Mouse (Mus musculus) intestine, embryonic 15.5 days (tissue): ENCODE measurements around the gene Papolb. TPM values are rescaled to one million over a fixed set of nuclear protein-coding genes. Genes with fewer than 3 reads are reported as not detected.

Experiments used
- ATAC-seq: fragments of 200-750 bp; cut with Nextera tagmentation; 2 replicates; pipeline ENCODE4 v1.8.0; 2017; ENCODE audit warnings: moderate TSS enrichment, moderate library complexity
- H3K27ac ChIP-seq: fragments of 300-500 bp; sonication (generic); 2 replicates; pipeline ENCODE4 v1.5.1; 2015; ENCODE audit warnings: mild to moderate bottlenecking, inconsistent platforms
- H3K27me3 ChIP-seq: fragments of 300-500 bp; sonication (generic); replicated peaks from 2 replicates; pipeline ENCODE4 v1.6.1; 2015; ENCODE audit warnings: inconsistent platforms
- H3K36me3 ChIP-seq: fragments of 300-500 bp; sonication (generic); 2 replicates; pipeline ENCODE4 v1.6.1; 2015; ENCODE audit warnings: inconsistent platforms
- H3K4me1 ChIP-seq: fragments of 300-500 bp; sonication (generic); replicated peaks from 2 replicates; pipeline ENCODE4 v1.6.1; 2015; ENCODE audit warnings: inconsistent platforms
- H3K4me2 ChIP-seq: fragments of 300-500 bp; sonication (generic); replicated peaks from 2 replicates; pipeline ENCODE4 v1.6.1; 2015; ENCODE audit warnings: mild to moderate bottlenecking, inconsistent platforms
- H3K4me3 ChIP-seq: fragments of 300-500 bp; sonication (generic); replicated peaks from 2 replicates; pipeline ENCODE4 v1.5.1; 2015; ENCODE audit warnings: inconsistent platforms
- H3K9ac ChIP-seq: fragments of 300-500 bp; sonication (generic); 2 replicates; pipeline ENCODE4 v1.6.1; 2015; ENCODE audit warnings: inconsistent platforms
- H3K9me3 ChIP-seq: fragments of 300-500 bp; sonication (generic); 2 replicates; pipeline ENCODE4 v1.6.1; 2016; ENCODE audit warnings: inconsistent platforms
- WGBS: fragments of 180-500 bp; shearing (Covaris S2); methylation state at CpG from one replicate; pipeline ENCODE4 v1.1.7; 2015; 5-methylcytosine and 5-hydroxymethylcytosine counted together
- polyA plus RNA-seq: library from polyadenylated mRNA; unstranded; fragments of >200 nt; fragmentation: Nextera tagmentation; extraction: Ambion mirVana; gene quantifications from 2 replicates; pipeline ENCODE4 v1.2.1, GENCODE M21; 2015

Gene Papolb
- 0.05 and 0.08 TPM in 2 replicates for polyA plus RNA-seq

DNA sequence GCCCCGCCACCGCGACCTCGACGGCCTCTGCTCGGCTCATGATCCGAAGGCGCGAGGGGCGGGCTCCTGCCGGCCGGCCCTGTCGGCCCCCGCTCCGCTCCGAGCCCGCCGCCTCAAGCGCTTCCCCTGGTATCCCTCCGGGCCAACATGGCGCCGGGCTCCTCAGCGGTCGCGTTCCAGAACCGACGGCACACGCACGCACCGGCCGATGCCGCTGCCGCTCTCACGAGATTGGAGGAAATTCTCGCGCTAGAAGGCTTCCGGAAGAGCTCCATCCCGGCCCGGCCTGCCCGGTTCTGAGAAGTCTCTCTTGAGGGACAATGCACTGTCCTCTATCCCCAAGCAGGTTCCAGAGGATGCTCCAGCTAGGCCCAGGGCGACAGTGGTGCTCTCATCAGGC is at the start of gene Papolb:
Gene Papolb, minus strand, starts transcription at position 162 of the 400 bp plus-strand sequence.
- Histone ChIP-seq H3K4me1 (peaks cover 5% of the 10 kb centered on the region; the same call in 1 of the 2 replicates), H3K4me2 (peak within 1 kb of the TSS; percentile 36; the same call in 1 of the 2 replicates), H3K27me3 (0 out of 2 replicates have a peak, but pooled peaks cover 5% of the 10 kb centered on the region), H3K9me3 (no peaks in the 10 kb centered on the region), H3K4me3 (no peak within 1 kb of the TSS), H3K36me3 (no peaks in the 10 kb centered on the region), H3K9ac (no peak within 1 kb of the TSS), H3K27ac (no peak within 1 kb of the TSS)
- no peak for ATAC-seq
- 46% methylated on average over 36 of the region's 41 CpGs for WGBS

DNA sequence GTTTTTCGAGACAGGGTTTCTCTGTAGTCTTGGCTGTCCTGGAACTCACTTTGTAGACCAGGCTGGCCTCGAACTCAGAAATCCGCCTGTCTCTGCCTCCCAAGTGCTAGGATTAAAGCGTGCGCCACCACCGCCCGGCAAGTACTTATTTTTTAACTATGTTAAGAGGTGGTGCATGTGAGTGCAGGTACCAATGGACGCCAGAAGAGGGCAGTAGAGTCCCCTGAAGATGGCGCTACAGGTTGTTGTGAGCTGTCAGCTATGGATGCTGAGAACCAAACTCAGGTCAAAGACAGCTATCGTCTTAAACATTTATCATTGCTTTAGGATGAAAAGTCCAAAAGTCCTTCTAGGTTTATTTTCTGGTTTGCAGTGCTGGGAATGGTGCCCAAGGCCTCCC is 48.3 kb upstream of the Papolb start:
- no peak for ATAC-seq
- 88% methylated on average over 10 of the region's 10 CpGs for WGBS
- no peak overlapping the region for H3K4me2 ChIP-seq
- no peaks in the 10 kb centered on the region for H3K36me3 ChIP-seq
- no peaks in the 10 kb centered on the region for H3K4me1 ChIP-seq
- H3K27me3 ChIP-seq: no peaks in the 10 kb centered on the region
- no peak overlapping the region for H3K4me3 ChIP-seq
- no peak overlapping the region for H3K27ac ChIP-seq
- no peaks in the 10 kb centered on the region for H3K9me3 ChIP-seq
- H3K9ac ChIP-seq: no peak overlapping the region

DNA sequence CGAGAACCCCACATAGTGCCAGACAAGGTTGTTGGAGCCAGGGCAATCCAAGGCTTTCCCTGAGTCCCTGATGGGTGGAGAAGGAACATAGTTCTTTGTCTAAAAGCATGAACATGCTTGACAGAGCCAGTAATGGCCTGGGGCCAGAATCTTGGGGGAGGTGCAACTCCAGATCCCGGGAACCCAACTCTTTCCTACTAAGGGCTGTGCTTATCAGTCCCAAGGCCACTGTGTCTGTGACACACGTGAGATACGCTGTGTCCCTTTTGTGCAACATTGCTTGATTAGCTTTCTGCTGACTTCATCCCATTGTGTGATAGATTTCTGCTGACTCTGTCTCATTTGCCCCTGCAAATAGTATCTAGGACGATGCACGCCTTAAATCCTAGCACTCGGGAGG is 47.0 kb upstream of the Papolb start:
- Histone ChIP-seq H3K27ac (no peak overlapping the region), H3K4me1 (no peaks in the 10 kb centered on the region), H3K4me2 (no peak overlapping the region), H3K9ac (no peak overlapping the region), H3K36me3 (no peaks in the 10 kb centered on the region), H3K9me3 (no peaks in the 10 kb centered on the region), H3K4me3 (no peak overlapping the region), H3K27me3 (no peaks in the 10 kb centered on the region)
- peak; percentile 45; the same call in 1 of the 2 replicates for ATAC-seq
- 77% methylated on average over 7 of the region's 7 CpGs for WGBS

DNA sequence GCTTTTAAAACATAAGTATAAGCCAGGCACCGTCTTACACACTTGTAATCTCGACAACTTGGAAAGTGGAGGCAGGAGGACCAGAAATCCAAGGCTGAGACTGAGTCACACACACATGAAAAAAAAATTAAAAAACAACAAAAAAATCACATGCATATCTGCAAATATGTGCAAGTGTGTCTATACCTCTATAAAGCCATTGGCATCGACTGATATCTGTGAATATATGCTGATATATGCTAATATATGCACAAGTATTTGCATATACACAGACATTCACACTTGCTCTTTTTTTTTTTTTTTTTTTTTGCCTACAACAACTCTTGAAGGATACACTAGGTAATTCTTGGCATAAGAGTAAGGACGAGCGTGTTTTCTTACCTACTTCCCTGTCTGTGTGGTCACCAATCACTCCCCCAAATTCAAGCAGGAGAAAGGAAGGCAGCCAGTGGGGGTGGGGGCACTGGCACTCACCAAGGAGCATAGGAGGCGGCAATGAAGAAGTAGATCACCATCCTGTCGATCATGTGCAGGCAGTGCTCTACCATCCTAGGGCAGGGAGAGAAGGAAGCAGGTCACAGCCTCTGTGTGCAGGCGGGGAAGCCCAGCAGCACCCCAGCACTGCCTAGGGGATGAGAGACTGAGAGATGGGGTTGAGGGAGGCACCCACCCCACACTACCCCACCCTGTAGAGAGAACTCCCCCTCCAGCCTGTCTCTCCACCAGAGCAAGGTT is 44.6 kb upstream of the Papolb start:
- no peak overlapping the region for H3K4me3 ChIP-seq
- no peaks in the 10 kb centered on the region for H3K4me1 ChIP-seq
- no peak overlapping the region for H3K4me2 ChIP-seq
- no peaks in the 10 kb centered on the region for H3K36me3 ChIP-seq
- no peak overlapping the region for H3K27ac ChIP-seq
- no peaks in the 10 kb centered on the region for H3K27me3 ChIP-seq
- 82% methylated on average over 8 of the region's 8 CpGs for WGBS
- no peak overlapping the region for H3K9ac ChIP-seq
- ATAC-seq: no peak
- H3K9me3 ChIP-seq: no peaks in the 10 kb centered on the region

DNA sequence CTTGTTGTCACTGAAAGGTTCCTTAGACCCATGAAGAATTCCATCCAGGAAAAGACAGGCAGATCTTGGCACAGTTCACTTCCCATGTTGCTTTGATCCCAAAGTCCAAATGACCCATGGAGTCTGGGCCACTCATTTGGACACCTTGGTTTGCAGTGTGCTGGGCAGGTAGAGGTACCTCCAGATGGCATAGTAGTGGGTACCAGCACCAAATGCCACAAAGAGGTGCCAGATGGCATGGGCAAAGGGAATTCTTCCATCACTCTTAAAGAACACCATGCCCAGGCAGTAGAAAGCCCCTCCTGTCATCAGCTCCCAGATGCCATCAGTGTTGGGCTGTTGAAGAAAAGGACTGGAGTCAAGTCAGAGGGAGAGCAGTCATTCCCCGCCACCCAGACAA is 34.7 kb upstream of the Papolb start:
- Histone ChIP-seq H3K27ac (no peak overlapping the region), H3K4me3 (no peak overlapping the region), H3K9me3 (no peaks in the 10 kb centered on the region), H3K4me1 (no peaks in the 10 kb centered on the region), H3K36me3 (no peaks in the 10 kb centered on the region), H3K4me2 (no peak overlapping the region), H3K9ac (no peak overlapping the region), H3K27me3 (no peaks in the 10 kb centered on the region)
- no peak for ATAC-seq
- 93% methylated on average over 1 of the region's 1 CpGs for WGBS

DNA sequence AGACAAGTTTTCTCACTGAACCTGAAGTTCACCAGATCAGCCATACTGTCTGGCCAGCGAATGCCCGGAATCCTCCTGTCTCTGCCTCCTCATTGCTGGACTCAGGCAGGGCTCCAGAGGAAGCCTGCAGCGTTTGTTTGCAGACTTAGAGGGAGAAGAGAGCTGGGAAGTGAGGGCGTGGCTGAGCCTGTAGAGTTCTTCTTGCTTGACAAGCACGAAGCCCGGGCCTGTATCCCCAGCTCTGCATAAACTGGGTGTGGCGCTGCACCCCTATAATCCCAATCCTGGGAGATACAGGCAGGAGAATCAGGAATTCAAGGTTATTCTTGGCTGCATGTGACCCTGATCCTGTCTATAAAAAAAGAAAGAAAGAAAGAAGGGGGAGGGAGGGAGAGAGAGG is 30.4 kb upstream of the Papolb start:
- Histone ChIP-seq H3K4me3 (no peak overlapping the region), H3K36me3 (no peaks in the 10 kb centered on the region), H3K9ac (no peak overlapping the region), H3K4me2 (no peak overlapping the region), H3K4me1 (no peaks in the 10 kb centered on the region), H3K27me3 (no peaks in the 10 kb centered on the region), H3K9me3 (no peaks in the 10 kb centered on the region), H3K27ac (no peak overlapping the region)
- no peak for ATAC-seq
- 48% methylated on average over 7 of the region's 7 CpGs for WGBS

DNA sequence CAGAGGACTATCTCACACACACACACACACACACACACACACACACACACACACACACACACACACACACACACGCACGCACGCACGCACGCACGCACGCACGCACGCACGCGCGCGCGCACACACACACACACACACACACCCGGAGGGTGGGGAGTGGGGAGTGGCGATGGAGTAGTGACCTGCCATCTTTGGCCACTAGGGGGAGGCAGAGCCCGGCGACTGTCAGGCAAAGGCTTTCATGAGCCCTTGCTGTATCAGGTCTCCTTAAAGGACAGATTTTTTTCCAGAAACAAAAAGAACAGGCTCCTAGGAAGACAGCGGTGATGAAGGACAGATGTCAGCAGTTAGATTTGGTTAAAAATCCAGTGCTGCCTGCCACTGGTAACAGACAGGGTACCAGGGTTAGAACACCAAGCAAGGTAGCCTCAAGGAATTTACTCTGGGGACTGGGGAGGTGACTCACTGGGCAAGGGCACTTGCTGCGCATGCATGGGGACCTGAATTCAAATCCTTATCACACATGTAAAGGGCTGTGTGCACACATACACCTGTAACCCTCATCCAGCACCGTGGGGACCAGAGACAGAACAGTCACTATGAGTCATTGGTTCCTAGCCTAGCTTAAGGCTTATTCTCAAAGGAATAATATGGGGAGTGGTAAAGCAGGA is 27.7 kb upstream of the Papolb start:
- WGBS: 24% methylated on average over 14 of the region's 21 CpGs
- Histone ChIP-seq H3K36me3 (no peaks in the 10 kb centered on the region), H3K27me3 (no peaks in the 10 kb centered on the region), H3K4me3 (no peak overlapping the region), H3K9me3 (no peaks in the 10 kb centered on the region), H3K4me1 (no peaks in the 10 kb centered on the region), H3K9ac (no peak overlapping the region), H3K27ac (no peak overlapping the region), H3K4me2 (no peak overlapping the region)
- ATAC-seq: peak; percentile 84

DNA sequence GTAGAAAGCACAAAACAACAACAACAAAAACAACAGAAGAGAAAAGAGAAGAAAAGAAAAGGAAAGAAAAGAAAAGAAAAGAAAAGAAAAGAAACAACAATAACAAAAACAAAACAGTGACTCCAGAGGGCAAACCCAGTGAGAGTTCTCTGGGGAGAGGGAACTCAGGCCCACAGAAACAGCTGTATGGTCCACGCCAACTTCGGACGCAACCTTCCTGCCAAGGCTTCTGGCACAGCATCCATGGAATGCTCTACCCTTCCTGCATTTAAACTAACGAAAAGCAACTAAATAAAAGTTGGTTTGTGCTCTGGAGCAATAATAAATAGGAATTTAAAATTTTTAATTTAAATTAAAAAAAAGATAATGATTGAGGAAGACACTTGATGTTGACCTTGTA is 26.8 kb upstream of the Papolb start:
- Histone ChIP-seq H3K4me1 (no peaks in the 10 kb centered on the region), H3K9me3 (no peaks in the 10 kb centered on the region), H3K4me2 (no peak overlapping the region), H3K27ac (no peak overlapping the region), H3K9ac (no peak overlapping the region), H3K4me3 (no peak overlapping the region), H3K27me3 (no peaks in the 10 kb centered on the region), H3K36me3 (no peaks in the 10 kb centered on the region)
- WGBS: 93% methylated on average over 4 of the region's 4 CpGs
- ATAC-seq: no peak

DNA sequence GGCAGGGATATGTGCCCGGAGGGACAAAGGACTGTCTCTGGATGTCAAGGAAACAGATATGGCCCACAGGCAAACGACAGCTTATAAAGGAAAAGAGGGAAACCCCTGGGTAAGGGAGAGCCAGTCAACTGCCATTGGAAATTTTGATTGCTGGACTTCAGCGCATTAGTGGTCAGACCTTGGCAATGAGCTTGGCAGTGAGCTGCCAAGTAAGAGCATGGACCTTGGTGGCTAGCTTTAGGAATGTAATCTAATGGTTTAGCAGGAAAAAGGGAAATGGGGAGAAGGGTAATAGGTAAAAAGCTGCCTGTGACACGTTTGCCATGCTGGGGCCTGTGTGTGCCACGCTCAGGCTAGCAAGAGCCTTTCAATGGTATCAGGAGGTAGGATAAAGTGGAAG is 26.0 kb upstream of the Papolb start:
- Histone ChIP-seq H3K9ac (no peak overlapping the region), H3K4me3 (no peak overlapping the region), H3K4me1 (no peaks in the 10 kb centered on the region), H3K36me3 (no peaks in the 10 kb centered on the region), H3K27ac (no peak overlapping the region), H3K9me3 (no peaks in the 10 kb centered on the region), H3K4me2 (no peak overlapping the region), H3K27me3 (no peaks in the 10 kb centered on the region)
- no peak for ATAC-seq
- WGBS: 78% methylated on average over 5 of the region's 5 CpGs

DNA sequence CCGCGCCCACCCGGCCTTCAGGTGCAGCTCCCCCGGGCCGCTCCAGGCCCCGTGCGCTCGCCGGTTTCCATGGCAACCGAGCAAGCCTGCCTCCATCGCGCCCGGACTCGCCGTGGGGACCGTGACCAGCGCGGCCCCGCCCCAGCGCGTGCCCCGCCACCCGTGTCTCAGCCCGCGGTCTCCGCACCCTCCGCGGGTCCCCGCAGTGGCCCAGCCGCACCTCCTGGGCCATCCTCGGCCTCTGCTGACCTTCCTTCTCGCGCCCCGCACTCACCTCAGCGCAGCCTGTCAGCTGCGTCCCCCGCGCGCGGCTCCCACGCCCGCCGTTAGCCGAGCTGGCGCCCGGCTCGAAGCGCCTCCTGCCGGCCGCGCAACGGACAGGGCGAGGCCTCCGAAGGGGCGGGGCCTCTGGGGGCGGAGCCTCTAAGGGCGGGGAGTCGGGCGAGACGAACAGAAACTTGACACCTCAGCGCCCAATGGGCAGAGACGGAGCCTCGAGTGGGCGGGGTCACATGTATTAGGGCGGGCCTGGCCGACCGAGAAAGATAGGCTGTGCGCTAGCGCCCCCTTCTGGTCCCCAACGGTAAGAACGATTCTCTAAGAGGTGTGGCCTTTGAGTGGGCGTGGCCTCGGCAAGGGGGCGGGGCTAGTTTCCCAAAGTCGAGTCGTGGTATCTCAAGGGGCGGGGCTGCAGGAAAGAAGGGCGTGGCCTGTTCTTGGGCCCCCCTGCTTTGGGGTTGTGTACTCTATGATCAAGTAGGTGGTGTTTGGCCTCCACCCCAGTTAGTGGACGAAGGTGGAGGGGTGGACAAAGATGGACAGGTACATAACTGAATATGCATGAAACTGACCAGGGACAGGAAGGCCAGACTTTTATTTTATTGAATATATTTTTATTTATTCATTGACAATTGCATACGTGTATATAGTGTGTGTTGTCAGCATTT is 21.1 kb upstream of the Papolb start, which contains the start of gene Radil:
Gene Radil, minus strand, starts transcription at position 393 of the 947 bp plus-strand sequence.
- no peaks in the 10 kb centered on the region for H3K36me3 ChIP-seq
- H3K27ac ChIP-seq: 0 out of 2 replicates have a peak within 1 kb of the TSS, but pooled peaks have one; percentile 30
- 3% methylated on average over 80 of the region's 80 CpGs for WGBS

DNA sequence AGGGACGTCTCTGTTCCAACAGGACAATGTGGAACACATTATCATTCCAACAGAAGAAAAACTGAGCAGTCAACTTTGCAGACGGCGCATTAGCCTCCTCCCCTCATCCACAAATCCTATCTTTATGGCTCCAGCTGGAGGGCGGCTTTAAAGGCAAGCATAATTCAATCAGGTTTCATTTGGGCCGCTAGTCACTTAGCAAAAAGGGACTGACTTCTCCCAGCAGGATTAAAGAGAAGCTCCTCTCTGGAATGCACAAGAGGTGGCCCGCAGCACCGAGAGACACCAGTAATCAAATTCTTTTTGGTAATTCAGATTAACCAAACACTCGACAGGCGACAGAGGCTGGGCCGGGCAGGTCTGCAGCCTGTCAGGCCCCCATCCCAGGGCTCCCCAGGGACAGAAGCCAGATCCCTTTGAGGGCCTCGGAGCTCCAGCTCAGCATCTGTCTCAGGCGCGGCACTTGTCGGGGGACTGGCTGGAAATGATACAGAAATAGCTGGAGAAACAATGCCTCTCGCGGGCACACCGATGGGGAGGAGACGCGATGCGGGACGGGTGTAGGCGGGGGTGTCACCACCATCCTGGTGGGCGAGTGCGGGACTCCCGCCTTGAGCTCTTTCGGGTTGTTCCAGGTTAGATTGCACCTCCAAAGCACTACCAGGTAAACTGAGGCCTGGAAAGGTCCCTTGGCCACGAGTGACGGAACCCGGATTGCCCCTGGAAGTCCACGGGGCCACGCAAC is 20.3 kb upstream of the Papolb start:
- H3K27ac ChIP-seq: 0 out of 2 replicates have a peak overlapping the region, but pooled peaks have one; percentile 30
- peak overlapping the region; percentile 54 for H3K9ac ChIP-seq
- H3K27me3 ChIP-seq: 0 out of 2 replicates have a peak, but pooled peaks cover 5% of the 10 kb centered on the region
- peaks cover 9% of the 10 kb centered on the region for H3K4me1 ChIP-seq
- H3K36me3 ChIP-seq: no peaks in the 10 kb centered on the region
- H3K4me2 ChIP-seq: peak overlapping the region; percentile 100
- no peaks in the 10 kb centered on the region for H3K9me3 ChIP-seq
- H3K4me3 ChIP-seq: peak overlapping the region; percentile 64
- WGBS: 3% methylated on average over 31 of the region's 31 CpGs
- ATAC-seq: peak; percentile 54

More for the DNA sequence above, 21.1 kb upstream of the Papolb start, which contains the start of gene Radil:
- Histone ChIP-seq H3K9ac (peak within 1 kb of the TSS; percentile 54), H3K4me1 (peaks cover 9% of the 10 kb centered on the region), H3K4me3 (peak within 1 kb of the TSS; percentile 64), H3K4me2 (peak within 1 kb of the TSS; percentile 100), H3K27me3 (0 out of 2 replicates have a peak, but pooled peaks cover 5% of the 10 kb centered on the region), H3K9me3 (no peaks in the 10 kb centered on the region)
- ATAC-seq: peak; percentile 97
